Mouse (Mus musculus) kidney, embryonic 14.5 days (tissue): ENCODE measurements around the gene Lrp11. TPM values are rescaled to one million over a fixed set of nuclear protein-coding genes. Genes with fewer than 3 reads are reported as not detected.
"Not testable (repeated sequence)": the region's sequence is repeated elsewhere in the genome, so short reads cannot be mapped to it uniquely, and the experiment has no call there.

Experiments
- ATAC-seq: fragments of 200-750 bp; cut with Nextera tagmentation; 2 replicates; pipeline ENCODE4 v1.8.0; 2017; ENCODE audit warnings: moderate number of reproducible peaks, mild to moderate bottlenecking, moderate TSS enrichment, moderate library complexity; ENCODE audit not compliant: low FRiP score, low TSS enrichment
- H3K27ac ChIP-seq: fragments of 300-500 bp; sonication (generic); 2 replicates; pipeline ENCODE4 v1.5.1; 2014; ENCODE audit warnings: low read depth, mild to moderate bottlenecking, low read length, moderate library complexity, mixed read lengths
- H3K27me3 ChIP-seq: fragments of 300-500 bp; sonication (generic); 2 replicates; pipeline ENCODE4 v1.6.1; 2014; ENCODE audit warnings: mild to moderate bottlenecking, low read length; ENCODE audit not compliant: control insufficient read depth, insufficient read depth
- H3K36me3 ChIP-seq: fragments of 300-500 bp; sonication (generic); 2 replicates; pipeline ENCODE4 v1.6.1; 2014; ENCODE audit warnings: low read length, mixed read lengths; ENCODE audit not compliant: control insufficient read depth, insufficient read depth
- H3K4me1 ChIP-seq: fragments of 300-500 bp; sonication (generic); 2 replicates; pipeline ENCODE4 v1.6.1; 2014; ENCODE audit warnings: low read length, mixed read lengths; ENCODE audit not compliant: control insufficient read depth, insufficient read depth
- H3K4me2 ChIP-seq: fragments of 300-500 bp; sonication (generic); replicated peaks from 2 replicates; pipeline ENCODE4 v1.6.1; 2014; ENCODE audit warnings: low read depth, mild to moderate bottlenecking, low read length
- H3K4me3 ChIP-seq: fragments of 300-500 bp; sonication (generic); 2 replicates; pipeline ENCODE4 v1.5.1; 2014; ENCODE audit warnings: mild to moderate bottlenecking, low read length
- H3K9ac ChIP-seq: fragments of 300-500 bp; sonication (generic); 2 replicates; pipeline ENCODE4 v1.6.1; 2014; ENCODE audit warnings: low read depth, mild to moderate bottlenecking, low read length, moderate library complexity
- H3K9me3 ChIP-seq: fragments of 300-500 bp; sonication (generic); 2 replicates; pipeline ENCODE4 v1.6.1; 2016; ENCODE audit warnings: low read length; ENCODE audit not compliant: control insufficient read depth
- WGBS: fragments of 180-500 bp; shearing (Covaris S2); extraction: QIAGEN DNeasy Blood & Tissue Kit; methylation state at CpG from one replicate; pipeline ENCODE4 v1.1.7; 2014; 5-methylcytosine and 5-hydroxymethylcytosine counted together
- polyA plus RNA-seq: library from polyadenylated mRNA; unstranded; fragments of >200 nt; fragmentation: Nextera tagmentation; extraction: Ambion mirVana; gene quantifications from 2 replicates; pipeline ENCODE4 v1.2.1, GENCODE M21; 2014

The Lrp11 gene
- polyA plus RNA-seq, 1 experiment from 2014 or later, result 1.2 TPM

- H3K4me1 ChIP-seq, H3K36me3 ChIP-seq, H3K27ac ChIP-seq, ATAC-seq, H3K4me3 ChIP-seq, H3K27me3 ChIP-seq, H3K9me3 ChIP-seq, H3K4me2 ChIP-seq, H3K9ac ChIP-seq: not testable (repeated sequence)
- 91% methylated on average over 9 of the region's 11 CpGs for WGBS
Measured at GRCm38 (mm10) chr10:7617146-7617545, 27.5 kb downstream of the Lrp11 start.

DNA sequence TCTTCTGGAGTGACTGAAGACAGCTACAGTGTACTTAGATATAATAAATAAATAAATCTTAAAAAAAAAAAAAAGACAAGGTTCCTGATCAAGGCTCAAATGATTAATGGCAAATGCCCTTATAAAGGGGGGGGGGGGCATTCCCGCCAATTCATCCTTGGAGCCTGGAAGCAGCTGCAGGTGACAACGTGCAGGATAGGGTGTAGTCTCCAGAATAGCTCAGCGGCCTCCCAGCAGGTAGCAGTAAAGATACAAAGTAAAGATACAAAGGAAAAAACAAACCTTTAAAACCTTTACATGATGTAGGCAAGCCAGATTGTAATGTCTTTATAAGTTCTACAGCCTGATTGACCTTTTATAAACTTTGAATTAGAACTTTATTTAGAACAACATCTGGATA is 28.0 kb downstream of the Lrp11 start:
- H3K36me3 ChIP-seq, H3K4me2 ChIP-seq, H3K27ac ChIP-seq, H3K4me1 ChIP-seq, ATAC-seq, H3K4me3 ChIP-seq, H3K9ac ChIP-seq, H3K9me3 ChIP-seq, H3K27me3 ChIP-seq: not testable (repeated sequence)
- WGBS, result 42% methylated on average over 3 of the region's 3 CpGs

GRCm38 (mm10) chr10:7619821-7620241 is 30.2 kb downstream of the Lrp11 start:
- Histone ChIP-seq H3K4me1 (no peaks in the 10 kb centered on the region), H3K27ac (no peak overlapping the region), H3K4me2 (no peak overlapping the region), H3K4me3 (no peak overlapping the region), H3K9me3 (peaks cover under 1% of the 10 kb centered on the region), H3K27me3 (no peaks in the 10 kb centered on the region), H3K9ac (no peak overlapping the region), H3K36me3 (no peaks in the 10 kb centered on the region)
- WGBS, result 94% methylated on average over 5 of the region's 5 CpGs
- ATAC-seq, result no peak

DNA sequence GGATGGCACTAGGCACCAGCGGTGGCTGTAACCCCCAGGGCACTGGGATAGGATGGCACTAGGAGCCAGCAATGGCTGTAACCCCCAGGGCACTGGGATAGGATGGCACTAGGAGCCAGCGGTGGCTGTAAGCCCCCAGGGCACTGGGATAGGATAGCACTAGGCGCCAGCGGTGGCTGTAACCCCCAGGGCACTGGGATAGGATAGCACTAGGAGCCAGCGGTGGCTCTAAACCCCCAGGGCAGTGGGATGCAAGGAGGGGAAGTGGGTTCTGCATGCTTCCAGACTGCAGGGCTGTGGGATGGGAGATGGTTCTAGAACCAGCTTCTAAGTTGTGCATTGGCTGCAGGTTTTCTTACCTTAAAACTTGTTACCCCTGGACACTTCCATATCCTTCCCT is 31.1 kb downstream of the Lrp11 start:
- H3K4me2 ChIP-seq, result no peak overlapping the region
- H3K9me3 ChIP-seq, result no peaks in the 10 kb centered on the region
- H3K27me3 ChIP-seq, result no peaks in the 10 kb centered on the region
- H3K36me3 ChIP-seq, result no peaks in the 10 kb centered on the region
- H3K27ac ChIP-seq, result no peak overlapping the region
- WGBS, result 77% methylated on average over 5 of the region's 5 CpGs
- no peak overlapping the region for H3K9ac ChIP-seq
- no peak overlapping the region for H3K4me3 ChIP-seq
- no peaks in the 10 kb centered on the region for H3K4me1 ChIP-seq
- ATAC-seq, result no peak

GRCm38 (mm10) chr10:7622378-7622777 is 32.8 kb downstream of the Lrp11 start:
- H3K4me2 ChIP-seq, result no peak overlapping the region
- H3K9ac ChIP-seq, result no peak overlapping the region
- no peaks in the 10 kb centered on the region for H3K27me3 ChIP-seq
- 90% methylated on average over 3 of the region's 3 CpGs for WGBS
- no peaks in the 10 kb centered on the region for H3K9me3 ChIP-seq
- H3K4me3 ChIP-seq, result no peak overlapping the region
- no peaks in the 10 kb centered on the region for H3K4me1 ChIP-seq
- ATAC-seq, result no peak
- no peaks in the 10 kb centered on the region for H3K36me3 ChIP-seq
- H3K27ac ChIP-seq, result no peak overlapping the region

DNA sequence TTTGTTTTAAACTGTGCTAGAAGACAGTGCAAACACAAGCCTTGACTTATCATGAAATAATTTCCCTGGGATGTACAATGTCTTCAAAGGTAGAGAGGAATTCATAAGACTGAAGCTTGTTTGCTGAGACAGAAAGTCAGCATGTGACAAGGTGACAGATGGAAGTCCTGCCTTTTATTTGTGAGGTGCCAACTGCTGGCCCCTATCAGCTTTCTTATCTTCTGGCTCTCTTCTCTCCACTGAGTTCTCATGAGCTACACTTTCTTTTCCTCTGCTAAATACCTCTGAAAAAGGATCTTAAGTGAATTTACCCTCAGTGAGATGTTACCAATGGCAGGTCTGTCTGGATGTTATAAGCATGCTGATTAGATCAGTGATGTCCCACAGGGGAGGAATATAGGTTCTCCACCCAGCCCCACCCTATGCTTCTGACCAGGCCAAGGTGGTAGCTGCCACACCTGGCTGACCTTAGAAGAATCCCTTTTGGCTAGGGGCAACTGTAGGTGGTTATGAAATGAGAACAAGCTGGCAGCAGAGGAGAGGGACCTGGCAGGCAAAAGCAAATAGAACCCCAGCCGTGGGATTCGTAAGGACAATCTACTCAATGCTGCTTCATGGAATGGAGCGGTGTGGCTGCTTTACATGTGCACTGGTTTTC is 34.4 kb downstream of the Lrp11 start:
- Histone ChIP-seq H3K36me3 (peaks cover 3% of the 10 kb centered on the region; the same call in 1 of the 2 replicates), H3K9ac (no peak overlapping the region), H3K27me3 (no peaks in the 10 kb centered on the region), H3K27ac (no peak overlapping the region), H3K4me3 (no peak overlapping the region), H3K9me3 (no peaks in the 10 kb centered on the region), H3K4me2 (no peak overlapping the region), H3K4me1 (no peaks in the 10 kb centered on the region)
- ATAC-seq, result no peak
- WGBS, result 98% methylated on average over 3 of the region's 3 CpGs

GRCm38 (mm10) chr10:7629092-7629491 is 39.5 kb downstream of the Lrp11 start:
- Histone ChIP-seq H3K4me3 (no peak overlapping the region), H3K27ac (no peak overlapping the region), H3K9me3 (no peaks in the 10 kb centered on the region), H3K9ac (no peak overlapping the region), H3K27me3 (no peaks in the 10 kb centered on the region), H3K4me2 (no peak overlapping the region), H3K36me3 (peaks cover 20% of the 10 kb centered on the region; the same call in 1 of the 2 replicates), H3K4me1 (no peaks in the 10 kb centered on the region)
- 89% methylated on average over 4 of the region's 4 CpGs for WGBS
- no peak for ATAC-seq

GRCm38 (mm10) chr10:7630286-7630685 is 40.7 kb downstream of the Lrp11 start:
- Histone ChIP-seq H3K4me1 (no peaks in the 10 kb centered on the region), H3K4me3 (no peak overlapping the region), H3K36me3 (peaks cover 20% of the 10 kb centered on the region; the same call in 1 of the 2 replicates), H3K9me3 (no peaks in the 10 kb centered on the region), H3K9ac (no peak overlapping the region), H3K27ac (no peak overlapping the region), H3K4me2 (no peak overlapping the region), H3K27me3 (no peaks in the 10 kb centered on the region)
- 89% methylated on average over 5 of the region's 5 CpGs for WGBS
- ATAC-seq, result no peak

GRCm38 (mm10) chr10:7630951-7631720 is 41.5 kb downstream of the Lrp11 start:
- ATAC-seq, result no peak
- Histone ChIP-seq H3K9me3 (no peaks in the 10 kb centered on the region), H3K9ac (no peak overlapping the region), H3K4me3 (no peak overlapping the region), H3K4me1 (no peaks in the 10 kb centered on the region), H3K36me3 (peaks cover 20% of the 10 kb centered on the region; the same call in 1 of the 2 replicates), H3K27ac (no peak overlapping the region), H3K27me3 (no peaks in the 10 kb centered on the region), H3K4me2 (no peak overlapping the region)
- 91% methylated on average over 16 of the region's 16 CpGs for WGBS
